Mouse (Mus musculus): ENCODE measurements around the gene Gna14.

GRCm38 (mm10) chr19:16460831-16461230 lies 25.3 kb downstream of the Gna14 start:
- TF ChIP-seq CTCF (IDR thresholded peaks at IDR 0.05; ENCODE audit: low read depth) (no peak), EP300 (IDR thresholded peaks at IDR 0.05; ENCODE audit: low read depth) (no peak)

All from liver, postnatal 0 days (tissue).